Mouse (Mus musculus) lung, embryonic 15.5 days (tissue): ENCODE results near the gene Gm28372. TPM values are rescaled to one million over a fixed set of nuclear protein-coding genes. Genes with fewer than 3 reads are reported as not detected.
A peak's percentile ranks its signal among the peaks of the same experiment; 100 is the strongest.

Source experiments
- ATAC-seq: fragments of 200-750 bp; cut with Nextera tagmentation; 2 replicates; pipeline ENCODE4 v1.8.0; 2017; ENCODE audit warnings: moderate number of reproducible peaks, borderline replicate concordance; ENCODE audit not compliant: low FRiP score, low TSS enrichment; ENCODE audit errors: extremely low read depth
- H3K27ac ChIP-seq: fragments of 300-500 bp; sonication (generic); 2 replicates; pipeline ENCODE4 v1.5.1; 2015; ENCODE audit warnings: moderate library complexity, mild to moderate bottlenecking, inconsistent platforms
- H3K27me3 ChIP-seq: fragments of 300-500 bp; sonication (generic); 2 replicates; pipeline ENCODE4 v1.6.1; 2015; ENCODE audit warnings: inconsistent platforms
- H3K36me3 ChIP-seq: fragments of 300-500 bp; sonication (generic); 2 replicates; pipeline ENCODE4 v1.6.1; 2015; ENCODE audit warnings: inconsistent platforms
- H3K4me1 ChIP-seq: fragments of 300-500 bp; sonication (generic); 2 replicates; pipeline ENCODE4 v1.6.1; 2015; ENCODE audit warnings: inconsistent platforms
- H3K4me2 ChIP-seq: fragments of 300-500 bp; sonication (generic); 2 replicates; pipeline ENCODE4 v1.6.1; 2015; ENCODE audit warnings: inconsistent platforms, mild to moderate bottlenecking, moderate library complexity
- H3K4me3 ChIP-seq: fragments of 300-500 bp; sonication (generic); 2 replicates; pipeline ENCODE4 v1.5.1; 2015; ENCODE audit warnings: mild to moderate bottlenecking, inconsistent platforms
- H3K9ac ChIP-seq: fragments of 300-500 bp; sonication (generic); 2 replicates; pipeline ENCODE4 v1.6.1; 2015; ENCODE audit warnings: inconsistent platforms
- H3K9me3 ChIP-seq: fragments of 300-500 bp; sonication (generic); 2 replicates; pipeline ENCODE4 v1.6.1; 2016; ENCODE audit warnings: inconsistent platforms
- WGBS: fragments of 180-500 bp; shearing (Covaris S2); methylation state at CpG from one replicate; pipeline ENCODE4 v1.1.7; 2015; 5-methylcytosine and 5-hydroxymethylcytosine counted together
- polyA plus RNA-seq: library from polyadenylated mRNA; unstranded; fragments of >200 nt; fragmentation: Nextera tagmentation; extraction: Ambion mirVana; gene quantifications from 2 replicates; pipeline ENCODE4 v1.2.1, GENCODE M21; 2015

Gm28372 gene
- polyA plus RNA-seq, 1 experiment from 2014 or later: not detected

- no peaks in the 10 kb centered on the region for H3K9me3 ChIP-seq
- no peaks in the 10 kb centered on the region for H3K4me1 ChIP-seq
- peaks cover 3% of the 10 kb centered on the region; the same call in 1 of the 2 replicates for H3K36me3 ChIP-seq
- WGBS: 77% methylated on average over 11 of the region's 11 CpGs
- no peak overlapping the region for H3K4me2 ChIP-seq
- H3K4me3 ChIP-seq: no peak overlapping the region
- H3K27me3 ChIP-seq: no peaks in the 10 kb centered on the region
- no peak overlapping the region for H3K9ac ChIP-seq
- no peak for ATAC-seq
- no peak overlapping the region for H3K27ac ChIP-seq
Observed at GRCm38 (mm10) chr2:130390993-130391625, 13.9 kb upstream of the Gm28372 start.

- H3K4me1 ChIP-seq: peaks cover 2% of the 10 kb centered on the region; the same call in 1 of the 2 replicates
- 78% methylated on average over 3 of the region's 3 CpGs for WGBS
- H3K27me3 ChIP-seq: 0 out of 2 replicates have a peak, but pooled peaks cover 5% of the 10 kb centered on the region
- no peak overlapping the region for H3K4me3 ChIP-seq
- no peak for ATAC-seq
- no peak overlapping the region for H3K4me2 ChIP-seq
- H3K36me3 ChIP-seq: peaks cover 3% of the 10 kb centered on the region; the same call in 1 of the 2 replicates
- no peak overlapping the region for H3K27ac ChIP-seq
- no peak overlapping the region for H3K9ac ChIP-seq
- H3K9me3 ChIP-seq: no peaks in the 10 kb centered on the region
Observed at GRCm38 (mm10) chr2:130392836-130393235, 12.2 kb upstream of the Gm28372 start.

DNA sequence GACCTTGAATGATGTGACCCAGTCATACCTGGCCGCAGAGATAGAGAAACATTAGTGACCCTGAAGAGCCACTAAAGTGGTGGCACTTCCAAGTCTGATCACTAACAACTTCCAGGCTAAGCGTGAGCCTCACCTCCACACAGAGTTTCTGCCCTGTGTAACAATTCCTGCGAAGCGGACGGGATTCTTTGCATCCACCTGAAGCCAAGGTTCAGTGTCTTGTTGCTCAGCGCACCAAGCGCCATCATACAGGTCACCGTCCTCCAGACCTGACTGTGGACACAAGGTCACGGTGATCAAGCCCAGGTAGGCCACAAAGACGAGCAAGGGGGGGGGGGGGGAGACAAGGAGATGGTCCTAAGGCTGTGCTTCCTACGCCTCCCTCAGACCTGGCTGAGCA is 9.3 kb upstream of the Gm28372 start:
- no peak overlapping the region for H3K4me2 ChIP-seq
- no peaks in the 10 kb centered on the region for H3K9me3 ChIP-seq
- no peak for ATAC-seq
- H3K36me3 ChIP-seq: peaks cover 3% of the 10 kb centered on the region; the same call in 1 of the 2 replicates
- H3K4me1 ChIP-seq: peaks cover 7% of the 10 kb centered on the region; the same call in 1 of the 2 replicates
- H3K27me3 ChIP-seq: 0 out of 2 replicates have a peak, but pooled peaks cover 9% of the 10 kb centered on the region
- no peak overlapping the region for H3K9ac ChIP-seq
- WGBS: 93% methylated on average over 11 of the region's 11 CpGs
- no peak overlapping the region for H3K4me3 ChIP-seq
- no peak overlapping the region for H3K27ac ChIP-seq

DNA sequence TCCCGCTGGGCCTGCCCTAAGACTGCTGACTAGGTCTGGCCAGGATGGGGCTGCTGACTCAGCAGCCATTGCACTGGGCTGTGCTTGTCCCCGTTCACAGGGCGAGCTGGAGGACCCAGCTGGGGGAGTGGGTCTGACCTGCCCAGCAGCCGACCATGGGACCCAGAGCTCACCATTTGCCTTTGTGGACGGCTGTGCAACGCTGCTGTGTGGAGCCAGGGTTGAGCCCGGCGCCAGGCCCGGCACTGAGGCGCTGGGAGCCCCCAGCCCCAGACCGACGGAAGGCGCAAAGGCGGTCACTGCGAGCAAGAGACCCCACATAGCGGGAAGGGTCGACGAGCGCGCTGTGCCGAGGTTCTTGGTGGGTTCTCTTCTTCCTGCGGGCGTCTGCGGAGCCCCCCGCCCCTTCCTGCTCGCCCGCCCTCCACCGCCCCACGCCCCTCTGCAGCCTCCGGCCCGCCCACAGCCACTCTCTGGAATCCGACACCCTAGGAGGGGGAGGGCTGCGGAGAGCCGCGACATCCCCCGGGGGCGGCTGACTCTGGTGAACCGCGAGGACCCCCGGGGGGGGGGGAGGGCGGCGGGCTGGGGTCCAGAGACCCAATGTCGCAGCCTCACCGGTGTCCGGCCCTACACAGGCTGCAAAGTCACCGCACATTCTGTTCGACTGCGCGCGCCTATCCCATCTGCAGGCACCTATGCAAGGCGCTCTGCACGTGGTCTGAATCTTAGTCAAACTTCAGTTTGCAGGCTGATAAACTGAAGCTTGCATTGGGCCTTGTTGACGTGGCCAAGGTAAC is 7.7 kb upstream of the Gm28372 start, which contains the start of gene Cpxm1:
Gene Cpxm1 (minus strand): TSS at position 389 of the 800 bp plus-strand sequence.
- Histone ChIP-seq H3K27ac (peak within 1 kb of the TSS; percentile 58), H3K27me3 (0 out of 2 replicates have a peak, but pooled peaks cover 9% of the 10 kb centered on the region), H3K4me1 (peaks cover 7% of the 10 kb centered on the region; the same call in 1 of the 2 replicates), H3K4me2 (peak within 1 kb of the TSS; percentile 95), H3K4me3 (peak within 1 kb of the TSS; percentile 63), H3K9ac (peak within 1 kb of the TSS; percentile 61), H3K36me3 (peaks cover 3% of the 10 kb centered on the region; the same call in 1 of the 2 replicates), H3K9me3 (no peaks in the 10 kb centered on the region)
- peak; percentile 91 for ATAC-seq
- WGBS: under 1% methylated on average over 43 of the region's 53 CpGs

- Histone ChIP-seq H3K9ac (peak overlapping the region; percentile 61; the same call in 1 of the 2 replicates), H3K4me2 (peak overlapping the region; percentile 95), H3K27me3 (0 out of 2 replicates have a peak, but pooled peaks cover 9% of the 10 kb centered on the region), H3K9me3 (no peaks in the 10 kb centered on the region), H3K27ac (no peak overlapping the region), H3K36me3 (no peaks in the 10 kb centered on the region; the same call in 1 of the 2 replicates), H3K4me1 (peaks cover 7% of the 10 kb centered on the region; the same call in 1 of the 2 replicates), H3K4me3 (peak overlapping the region; percentile 63)
- WGBS: 12% methylated on average over 14 of the region's 14 CpGs
- peak; percentile 9; the same call in 1 of the 2 replicates for ATAC-seq
Observed at GRCm38 (mm10) chr2:130398091-130398490, 6.9 kb upstream of the Gm28372 start.

DNA sequence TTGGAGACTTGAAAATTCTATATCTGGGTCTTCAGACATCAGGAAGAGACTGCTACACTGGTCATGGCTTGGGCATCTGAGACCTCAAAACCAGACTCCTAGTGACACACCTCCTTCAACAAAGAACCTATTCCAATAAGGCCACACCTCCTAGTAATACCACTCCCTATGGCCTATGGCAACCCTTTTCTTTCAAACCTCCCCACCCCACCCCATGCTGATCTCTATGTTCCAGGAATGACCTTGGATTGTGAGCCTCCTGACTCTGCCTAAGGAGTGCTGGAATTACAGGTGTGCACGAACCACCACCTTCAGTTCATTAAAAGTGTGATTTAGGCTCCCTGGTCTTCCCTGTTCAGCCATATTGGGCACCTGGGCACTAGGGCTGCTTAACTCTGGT is 5.0 kb upstream of the Gm28372 start:
- peaks cover 7% of the 10 kb centered on the region; the same call in 1 of the 2 replicates for H3K4me1 ChIP-seq
- H3K4me3 ChIP-seq: no peak overlapping the region
- H3K27ac ChIP-seq: no peak overlapping the region
- H3K9ac ChIP-seq: no peak overlapping the region
- no peak overlapping the region for H3K4me2 ChIP-seq
- H3K9me3 ChIP-seq: no peaks in the 10 kb centered on the region
- 0 out of 2 replicates have a peak, but pooled peaks cover 9% of the 10 kb centered on the region for H3K27me3 ChIP-seq
- 91% methylated on average over 1 of the region's 1 CpGs for WGBS
- H3K36me3 ChIP-seq: no peaks in the 10 kb centered on the region
- ATAC-seq: no peak

DNA sequence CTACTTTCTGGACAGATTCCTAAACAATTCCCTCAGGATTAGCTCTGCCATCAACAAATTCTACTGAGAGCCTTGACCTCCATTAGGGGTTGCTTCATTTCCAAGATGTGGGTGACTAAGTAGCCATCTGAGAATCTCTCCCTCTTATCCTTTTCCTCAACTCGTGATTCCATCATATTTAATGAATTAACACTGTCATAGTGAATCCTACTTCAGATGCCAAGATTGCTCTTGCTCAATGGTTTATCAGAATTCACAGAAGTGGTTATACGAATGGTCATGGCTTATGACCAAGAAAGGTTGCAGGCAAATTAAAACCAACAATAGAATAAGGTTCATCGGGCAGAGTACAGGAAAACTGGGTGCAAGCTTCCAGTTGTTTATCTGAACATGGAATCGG is 3.1 kb upstream of the Gm28372 start:
- WGBS: 69% methylated on average over 4 of the region's 4 CpGs
- Histone ChIP-seq H3K4me1 (peaks cover 7% of the 10 kb centered on the region; the same call in 1 of the 2 replicates), H3K9ac (no peak overlapping the region), H3K36me3 (no peaks in the 10 kb centered on the region), H3K27me3 (0 out of 2 replicates have a peak, but pooled peaks cover 6% of the 10 kb centered on the region), H3K4me3 (no peak overlapping the region), H3K9me3 (no peaks in the 10 kb centered on the region), H3K4me2 (no peak overlapping the region), H3K27ac (no peak overlapping the region)
- ATAC-seq: no peak

DNA sequence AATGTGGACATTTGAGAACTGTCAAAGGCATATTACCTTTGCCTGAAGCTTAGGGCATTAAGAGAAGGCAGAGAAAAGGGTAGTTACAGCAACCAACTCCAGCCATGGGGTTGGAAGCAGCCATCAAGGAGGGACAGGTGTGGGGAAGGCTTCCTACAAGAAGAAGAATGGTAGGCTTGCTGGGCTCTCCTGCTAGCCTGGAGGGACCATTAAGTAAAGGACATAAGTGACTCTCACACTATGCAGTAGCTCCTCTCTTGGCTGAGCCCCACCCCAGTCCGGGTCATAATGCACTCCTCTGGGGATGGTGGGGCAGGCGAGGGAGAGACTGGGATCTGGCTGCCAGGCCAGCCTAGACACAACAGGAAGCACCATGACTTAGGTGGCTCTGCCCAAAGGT is 1.1 kb downstream of the Gm28372 start, which contains the start of gene Tmem239:
Gene Tmem239 (plus strand): TSS at position 301 of the 400 bp plus-strand sequence.
- WGBS: 85% methylated on average over 2 of the region's 2 CpGs
- Histone ChIP-seq H3K9ac (no peak within 1 kb of the TSS), H3K4me3 (no peak within 1 kb of the TSS), H3K36me3 (no peaks in the 10 kb centered on the region), H3K9me3 (no peaks in the 10 kb centered on the region), H3K27me3 (no peaks in the 10 kb centered on the region), H3K27ac (no peak within 1 kb of the TSS), H3K4me2 (no peak within 1 kb of the TSS), H3K4me1 (no peaks in the 10 kb centered on the region)
- ATAC-seq: 0 out of 2 replicates have a peak, but pooled peaks have one; percentile 32

DNA sequence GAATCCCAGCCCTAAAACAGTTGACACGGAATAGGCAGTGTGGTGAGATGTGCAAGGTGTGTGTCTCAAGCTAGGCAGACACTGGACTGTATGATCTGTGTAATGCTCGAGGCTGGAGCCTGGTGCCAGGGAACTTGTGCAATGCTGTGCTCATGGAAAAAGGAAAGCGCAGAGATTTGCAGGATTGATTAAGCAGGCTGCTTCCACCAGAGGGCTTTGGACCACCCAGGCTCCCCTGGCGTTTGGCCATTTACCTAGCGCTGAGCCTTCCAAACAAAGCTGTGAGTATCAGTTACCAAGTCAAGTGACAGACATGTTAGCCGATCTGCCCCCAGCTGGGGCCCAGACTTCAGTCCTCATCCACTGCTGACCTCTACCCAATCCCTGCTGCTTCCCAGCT is 3.2 kb downstream of the Gm28372 start:
- WGBS: 5% methylated on average over 6 of the region's 6 CpGs
- H3K4me2 ChIP-seq: no peak overlapping the region
- H3K27me3 ChIP-seq: no peaks in the 10 kb centered on the region
- no peak overlapping the region for H3K9ac ChIP-seq
- no peak; the same call in 1 of the 2 replicates for ATAC-seq
- H3K4me1 ChIP-seq: no peaks in the 10 kb centered on the region
- no peaks in the 10 kb centered on the region for H3K9me3 ChIP-seq
- no peaks in the 10 kb centered on the region for H3K36me3 ChIP-seq
- H3K27ac ChIP-seq: no peak overlapping the region
- no peak overlapping the region for H3K4me3 ChIP-seq

- Histone ChIP-seq H3K27me3 (no peaks in the 10 kb centered on the region), H3K4me3 (no peak overlapping the region), H3K9ac (no peak overlapping the region), H3K4me1 (no peaks in the 10 kb centered on the region), H3K27ac (no peak overlapping the region), H3K4me2 (no peak overlapping the region), H3K36me3 (no peaks in the 10 kb centered on the region), H3K9me3 (no peaks in the 10 kb centered on the region)
- peak; percentile 47; the same call in 1 of the 2 replicates for ATAC-seq
- WGBS: 34% methylated on average over 16 of the region's 16 CpGs
Observed at GRCm38 (mm10) chr2:130411558-130412495, 6.8 kb downstream of the Gm28372 start.

DNA sequence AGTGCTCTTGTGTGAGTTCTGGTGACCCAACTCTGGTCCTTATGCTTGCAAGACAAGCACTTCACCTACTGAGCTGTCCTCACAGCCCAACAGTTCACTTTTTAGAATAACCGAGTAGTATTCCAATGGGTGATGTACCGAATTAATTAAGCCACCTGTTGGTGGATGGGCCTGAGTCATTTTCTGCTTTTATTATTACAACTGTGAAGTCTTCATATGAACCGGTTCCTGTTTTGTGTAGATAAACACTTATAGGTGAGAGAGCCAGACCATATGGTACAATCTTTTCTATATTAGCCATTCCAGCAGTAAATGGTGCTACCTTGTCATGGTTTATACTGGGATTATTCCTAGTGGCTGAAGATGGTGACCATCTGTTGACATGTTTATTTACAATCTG is 7.7 kb downstream of the Gm28372 start:
- H3K4me2 ChIP-seq: no peak overlapping the region
- no peaks in the 10 kb centered on the region for H3K36me3 ChIP-seq
- no peak for ATAC-seq
- no peaks in the 10 kb centered on the region for H3K4me1 ChIP-seq
- H3K9ac ChIP-seq: no peak overlapping the region
- H3K27me3 ChIP-seq: no peaks in the 10 kb centered on the region
- no peak overlapping the region for H3K27ac ChIP-seq
- WGBS: 64% methylated on average over 3 of the region's 3 CpGs
- no peak overlapping the region for H3K4me3 ChIP-seq
- H3K9me3 ChIP-seq: no peaks in the 10 kb centered on the region
